Mouse (Mus musculus): Measurements from ENCODE around the gene Sppl2b. TPM values are rescaled to one million over a fixed set of nuclear protein-coding genes. Genes with fewer than 3 reads are reported as not detected.

Gene Sppl2b
- total RNA-seq, 2 experiments from 2014 or later: 43.5 to 47.7 TPM

GRCm38 (mm10) chr10:80896581-80897485 lies 41.8 kb downstream of the Sppl2b start:
- no peak for DNase-seq (ENCODE audit: low spot score in 2 of 2)

GRCm38 (mm10) chr10:80897861-80898510 lies 42.9 kb downstream of the Sppl2b start:
- DNase-seq (ENCODE audit: low spot score in 2 of 2): no peak

GRCm38 (mm10) chr10:80899074-80899473 lies 44.0 kb downstream of the Sppl2b start:
- no peak for DNase-seq (ENCODE audit: low spot score in 2 of 2)

GRCm38 (mm10) chr10:80899591-80900317 lies 44.7 kb downstream of the Sppl2b start:
- DNase-seq (ENCODE audit: low spot score in 2 of 2): no peak

GRCm38 (mm10) chr10:80900318-80901247 lies 45.5 kb downstream of the Sppl2b start, which contains the start of gene Timm13:
TSS of gene Timm13 (minus strand) at chr10:80900969.
- peak; percentile 78 to 93 for DNase-seq (ENCODE audit: low spot score in 2 of 2)

- no peak for DNase-seq (ENCODE audit: low spot score in 2 of 2)
Measured at GRCm38 (mm10) chr10:80901409-80902272, 46.6 kb downstream of the Sppl2b start.

- DNase-seq (ENCODE audit: low spot score in 2 of 2): no peak
Measured at GRCm38 (mm10) chr10:80902273-80902940, 47.3 kb downstream of the Sppl2b start.

GRCm38 (mm10) chr10:80903282-80903681 lies 48.2 kb downstream of the Sppl2b start:
- no peak for DNase-seq (ENCODE audit: low spot score in 2 of 2)

GRCm38 (mm10) chr10:80904004-80904693 lies 49.1 kb downstream of the Sppl2b start:
- no peak for DNase-seq (ENCODE audit: low spot score in 2 of 2)

- DNase-seq (ENCODE audit: low spot score in 2 of 2): no peak
Measured at GRCm38 (mm10) chr10:80904709-80905108, 49.6 kb downstream of the Sppl2b start.

- DNase-seq (ENCODE audit: low spot score in 2 of 2): no peak
Measured at GRCm38 (mm10) chr10:80909375-80910162, 54.5 kb downstream of the Sppl2b start.

GRCm38 (mm10) chr10:80911354-80911753 lies 56.3 kb downstream of the Sppl2b start:
- DNase-seq (ENCODE audit: low spot score in 2 of 2): no peak

- no peak for DNase-seq (ENCODE audit: low spot score in 2 of 2)
Measured at GRCm38 (mm10) chr10:80911891-80912290, 56.8 kb downstream of the Sppl2b start.

- no peak for DNase-seq (ENCODE audit: low spot score in 2 of 2)
Measured at GRCm38 (mm10) chr10:80913364-80914011, 58.4 kb downstream of the Sppl2b start.

GRCm38 (mm10) chr10:80914253-80914656 lies 59.2 kb downstream of the Sppl2b start:
- DNase-seq (ENCODE audit: low spot score in 2 of 2): no peak

- no peak for DNase-seq (ENCODE audit: low spot score in 2 of 2)
Measured at GRCm38 (mm10) chr10:80915260-80915659, 60.2 kb downstream of the Sppl2b start.

GRCm38 (mm10) chr10:80915736-80916135 lies 60.7 kb downstream of the Sppl2b start:
- no peak for DNase-seq (ENCODE audit: low spot score in 2 of 2)
